Mouse (Mus musculus) lung, postnatal 25 days (tissue): ENCODE data around the gene Wdfy3.
"Not testable (repeated sequence)": the region's sequence is repeated elsewhere in the genome, so short reads cannot be mapped to it uniquely, and the experiment has no call there.

Experiments used
- DNase-seq: peaks from one replicate; pipeline ENCODE4 v3.0.0; 2022; ENCODE audit warnings: low spot score

Gene Wdfy3

DNA sequence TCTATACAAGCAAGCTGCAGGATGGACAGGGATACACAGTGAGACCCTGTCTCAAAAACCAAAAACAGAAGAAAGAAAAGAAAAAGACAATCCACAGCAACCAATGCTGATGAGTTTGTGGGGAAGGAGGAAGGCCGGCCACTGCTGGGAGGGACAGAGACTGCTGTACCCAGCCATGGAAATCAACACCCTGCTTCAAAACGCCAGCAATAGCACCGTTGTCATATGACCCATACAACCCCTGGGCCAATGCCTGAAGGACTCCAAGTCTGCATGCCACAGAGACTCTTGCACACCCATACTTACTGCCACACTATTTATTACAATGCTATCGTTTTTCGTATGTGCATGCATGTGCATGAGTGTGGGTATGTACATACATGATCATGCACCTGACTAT, 124.0 kb downstream of the Wdfy3 start:
- no peak for DNase-seq

DNA sequence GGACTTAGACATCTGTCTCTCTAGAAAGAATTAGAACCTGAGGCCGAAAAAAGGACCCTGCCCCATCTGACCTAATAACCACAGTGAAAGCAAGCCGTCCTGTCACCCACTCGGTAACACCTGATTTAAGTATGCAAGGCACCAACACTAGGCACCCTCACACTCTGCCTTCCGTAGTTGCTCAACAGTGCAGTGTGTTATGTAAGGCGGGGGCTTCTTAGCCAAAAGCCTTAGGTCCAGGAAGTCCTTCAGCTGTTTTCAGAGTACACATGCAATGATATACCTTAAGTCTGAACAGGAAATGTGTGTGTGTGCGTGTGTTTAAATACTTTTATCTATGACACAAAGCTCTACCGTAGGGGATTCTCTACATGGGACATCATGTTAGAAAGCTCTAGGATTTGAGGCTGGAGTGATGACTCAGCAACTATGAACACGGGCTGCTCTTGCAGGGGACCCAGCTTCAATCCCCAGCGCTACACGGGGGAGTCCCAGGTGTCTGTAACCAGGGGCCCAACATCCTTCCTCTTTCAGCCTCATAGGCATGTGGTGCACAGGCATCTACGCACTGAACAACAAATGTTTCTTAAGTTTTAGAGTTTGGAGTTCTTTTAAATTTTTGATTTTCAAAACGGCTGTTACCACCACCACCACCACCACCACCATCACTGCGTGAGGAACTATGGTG, 131.7 kb downstream of the Wdfy3 start:
- peak; percentile 75 for DNase-seq

DNA sequence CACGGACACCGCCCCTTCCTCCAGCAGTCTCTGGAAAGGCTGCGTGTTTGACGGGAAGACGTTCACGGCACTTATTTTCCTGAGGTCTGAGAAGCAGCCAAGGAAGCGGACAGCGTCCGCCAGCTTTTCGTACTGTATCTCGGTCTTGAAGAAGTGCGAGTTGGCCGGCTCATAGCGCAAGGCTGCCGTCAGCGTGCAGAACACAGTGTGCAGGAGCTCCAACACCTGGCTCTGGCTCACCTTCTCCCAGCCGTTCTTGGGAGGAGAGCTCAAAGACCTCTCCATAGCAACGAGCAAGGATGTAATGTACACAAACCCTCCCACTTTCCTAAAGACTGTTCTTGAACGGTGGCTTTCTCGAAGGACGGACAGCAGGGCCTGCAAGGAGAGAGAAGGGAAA, 132.4 kb downstream of the Wdfy3 start:
- peak; percentile 71 for DNase-seq

DNA sequence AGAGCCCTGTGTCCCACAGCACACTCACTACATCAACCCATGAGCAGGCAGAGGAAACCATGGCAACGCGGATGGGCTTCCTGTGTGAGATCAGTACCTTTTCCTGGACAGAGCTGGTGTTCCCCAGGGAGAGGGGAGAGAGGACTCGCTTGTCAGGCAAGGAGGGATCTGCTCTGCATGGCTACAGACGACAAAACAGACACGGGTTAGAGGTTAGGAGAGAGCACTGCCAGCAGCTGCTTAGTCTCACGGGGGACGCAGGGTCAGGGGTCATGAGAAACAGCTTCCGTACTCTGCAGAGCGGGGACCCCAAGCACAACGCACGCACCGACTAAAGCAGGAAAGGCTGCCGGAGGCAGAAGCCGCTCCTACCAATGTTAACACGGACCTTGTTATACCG, 133.8 kb downstream of the Wdfy3 start:
- DNase-seq, result peak; percentile 60

DNA sequence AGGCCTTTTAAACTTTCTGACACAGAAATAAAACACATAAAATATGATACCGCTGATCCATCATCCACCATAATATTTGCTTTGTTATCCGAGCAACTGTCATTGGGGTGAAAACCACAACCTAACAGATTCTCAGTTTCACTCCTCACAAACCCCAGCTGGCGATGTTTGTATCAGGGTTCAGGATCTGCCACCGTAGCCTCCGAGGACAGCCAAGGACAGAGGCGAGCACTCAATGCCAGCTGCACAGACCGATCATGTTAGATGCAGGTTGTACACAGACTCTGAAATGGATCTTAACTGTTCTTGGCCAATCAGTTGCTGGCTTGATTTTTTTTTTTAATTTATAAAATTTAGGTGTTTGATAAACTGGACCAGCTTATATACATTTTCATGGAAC, 135.1 kb downstream of the Wdfy3 start:
- DNase-seq, result peak; percentile 41

DNA sequence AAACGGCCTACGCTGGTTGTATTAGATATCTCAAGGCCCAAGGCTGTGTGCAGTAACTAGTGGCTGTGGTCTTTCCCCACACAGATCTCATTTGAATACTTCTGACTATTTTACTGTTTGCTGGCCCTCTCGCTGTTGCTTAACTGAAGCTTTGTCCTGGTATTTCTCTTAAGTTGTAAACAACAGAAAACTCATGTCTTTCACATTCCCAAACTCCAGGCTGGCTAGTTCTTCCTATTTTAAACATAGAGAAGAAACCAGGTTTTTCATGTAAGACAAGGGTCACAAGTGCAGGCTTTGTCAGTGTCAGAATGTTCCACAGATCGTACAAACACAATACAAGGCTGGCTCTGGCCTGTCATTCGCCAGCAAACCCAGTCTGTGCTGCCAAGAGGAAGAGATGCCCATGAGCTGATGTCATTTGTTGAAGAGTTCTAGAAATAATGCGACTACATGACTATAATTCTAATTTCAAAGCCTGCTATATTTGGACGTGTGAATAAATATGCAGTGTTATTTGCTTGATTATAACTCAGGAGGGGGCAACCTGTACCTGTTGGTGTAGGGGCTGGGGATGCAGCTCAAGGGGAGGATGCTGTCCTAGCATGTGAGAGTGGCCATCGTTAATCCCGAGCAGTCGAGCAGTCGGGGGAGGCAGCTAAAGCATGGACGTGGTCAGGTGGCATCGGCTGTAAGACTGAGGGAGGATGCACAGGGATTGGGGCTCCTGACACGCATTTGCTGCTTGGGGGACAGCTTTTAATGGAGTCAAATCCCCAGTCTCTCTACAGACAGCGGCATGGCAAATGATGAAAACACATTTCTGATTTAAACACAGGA, 136.5 kb downstream of the Wdfy3 start:
- peak; percentile 84 for DNase-seq

DNA sequence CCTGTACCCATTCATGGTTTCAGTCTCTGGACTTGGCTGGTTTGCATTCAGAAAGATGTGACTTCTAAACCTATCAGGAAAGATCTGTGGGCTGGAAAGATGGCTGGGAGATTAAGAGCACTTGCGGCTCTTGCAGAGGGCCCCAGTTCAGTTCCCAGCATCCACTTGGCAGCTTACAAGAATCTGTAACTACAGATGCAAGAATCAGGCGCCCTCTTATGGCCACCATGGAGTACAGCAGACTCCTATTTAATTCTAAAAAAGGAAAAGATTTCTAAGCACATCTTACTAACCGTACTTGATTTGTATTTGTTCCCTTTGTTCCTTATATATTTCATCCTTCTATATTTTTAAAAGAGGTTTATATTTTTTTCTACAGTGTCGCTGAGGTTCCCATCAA, 137.7 kb downstream of the Wdfy3 start:
- no peak for DNase-seq

DNA sequence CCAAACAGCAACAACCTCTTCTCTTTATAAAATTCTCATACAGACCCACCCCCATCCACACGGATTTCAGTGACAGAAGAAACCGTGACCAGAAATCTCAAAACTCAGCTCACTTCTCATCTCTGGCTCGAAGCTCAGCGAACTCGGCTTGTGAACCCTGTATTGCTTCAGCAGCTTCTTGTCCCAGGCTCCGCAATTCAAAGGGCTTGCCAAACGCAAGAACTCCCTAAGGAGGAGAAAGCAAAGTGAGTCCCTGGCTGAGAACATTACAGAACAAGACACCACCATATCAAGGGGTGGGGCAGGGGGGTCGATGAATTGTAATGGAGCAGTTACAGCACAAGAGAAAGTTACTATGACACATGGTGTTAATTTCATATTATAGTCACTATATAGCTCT, 143.4 kb downstream of the Wdfy3 start:
- DNase-seq, result no peak

DNA sequence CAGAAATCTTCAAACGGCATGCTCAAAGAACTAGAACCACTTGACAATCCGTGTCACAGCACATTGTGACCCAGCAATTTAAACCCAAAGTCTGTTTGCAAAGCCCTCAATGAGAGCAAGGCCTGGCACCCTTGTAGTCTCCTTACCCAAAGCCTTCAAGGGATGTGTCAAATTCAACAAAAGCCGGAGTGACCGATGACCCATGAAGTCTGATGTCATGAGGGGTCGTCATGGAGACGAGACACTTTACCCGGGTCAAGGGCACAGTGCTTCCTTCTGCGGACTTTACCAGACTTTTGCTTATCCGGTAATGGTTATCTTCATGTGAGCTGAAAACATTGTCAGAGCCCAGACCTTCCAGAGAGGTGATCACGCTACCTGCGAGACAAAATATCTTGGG, 146.0 kb downstream of the Wdfy3 start:
- no peak for DNase-seq

DNA sequence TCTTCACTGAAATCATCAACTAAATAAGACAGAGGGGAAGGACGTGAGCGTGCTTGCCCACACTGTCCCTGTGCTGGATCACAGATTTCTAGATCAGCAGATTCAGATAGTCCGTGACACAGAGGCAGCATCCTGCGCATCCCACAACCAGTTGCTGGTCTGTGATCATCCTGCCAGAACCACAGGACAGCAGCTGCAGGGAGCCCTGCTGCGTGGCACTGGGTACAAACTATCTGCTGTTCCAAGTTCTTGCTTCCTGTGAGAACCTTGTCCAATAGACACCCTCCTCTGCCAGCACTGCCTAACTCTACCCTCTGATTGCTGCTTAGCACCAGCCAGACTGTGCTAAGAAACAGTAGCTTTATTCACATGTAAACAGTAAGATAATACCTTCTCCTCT, 150.2 kb downstream of the Wdfy3 start:
- DNase-seq, result no peak

DNA sequence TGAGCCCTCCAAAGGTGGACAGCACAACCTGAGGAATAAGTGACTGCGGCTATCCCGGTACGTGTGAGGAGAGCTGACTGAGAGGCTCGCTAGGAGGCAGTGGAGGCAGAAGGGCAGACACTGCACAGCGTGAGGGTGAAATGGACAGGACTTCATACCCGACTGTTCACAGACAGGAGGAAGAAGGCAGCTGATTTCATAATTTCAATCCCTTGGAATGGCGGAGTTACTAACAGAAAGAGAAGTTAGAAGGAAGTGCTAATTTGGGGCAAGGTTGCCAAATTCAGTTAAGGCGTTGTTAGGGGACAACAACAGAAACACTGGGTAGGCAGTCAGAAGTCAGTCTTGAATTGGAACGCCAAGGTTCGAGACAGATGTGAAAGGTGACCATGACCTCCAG, 160.3 kb downstream of the Wdfy3 start:
- DNase-seq, result peak; percentile 10

DNA sequence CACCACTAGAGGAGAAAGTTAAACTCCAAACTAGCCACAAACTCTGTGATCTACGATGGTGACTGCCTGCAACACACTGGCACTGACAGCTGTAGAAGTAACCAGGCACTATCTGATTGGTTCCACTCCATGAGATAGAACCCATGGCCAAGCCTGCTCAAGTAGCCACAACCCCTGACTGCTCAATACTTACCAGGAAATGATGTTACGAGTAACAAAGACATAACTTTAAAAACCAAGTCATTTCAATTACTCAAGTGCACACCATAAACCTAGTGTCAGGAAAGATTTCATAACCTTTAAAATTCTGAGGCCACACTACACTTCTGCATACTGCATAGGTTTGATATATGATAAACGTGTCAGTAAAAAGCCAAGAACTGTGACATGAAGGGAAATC, 164.1 kb downstream of the Wdfy3 start:
- no peak for DNase-seq

DNA sequence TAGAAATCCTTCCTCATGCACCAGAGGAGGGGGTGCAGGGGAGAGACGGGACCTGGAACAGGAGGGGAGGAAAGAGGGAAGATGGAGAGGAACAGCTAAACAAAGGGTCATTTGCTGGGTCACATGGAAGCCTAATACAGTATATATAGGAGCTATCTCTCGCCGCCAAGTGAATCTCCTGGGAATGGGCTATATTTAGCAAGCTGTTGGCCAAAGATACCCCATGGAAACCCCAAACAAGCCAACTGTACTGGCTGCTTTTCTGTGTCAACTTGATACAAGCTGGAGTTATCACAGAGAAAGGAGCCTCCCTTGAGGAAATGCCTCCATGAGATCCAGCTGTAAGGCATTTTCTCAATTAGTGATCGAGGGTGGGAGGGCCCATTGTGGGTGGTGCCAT, 164.9 kb downstream of the Wdfy3 start:
- DNase-seq, result not testable (repeated sequence)

DNA sequence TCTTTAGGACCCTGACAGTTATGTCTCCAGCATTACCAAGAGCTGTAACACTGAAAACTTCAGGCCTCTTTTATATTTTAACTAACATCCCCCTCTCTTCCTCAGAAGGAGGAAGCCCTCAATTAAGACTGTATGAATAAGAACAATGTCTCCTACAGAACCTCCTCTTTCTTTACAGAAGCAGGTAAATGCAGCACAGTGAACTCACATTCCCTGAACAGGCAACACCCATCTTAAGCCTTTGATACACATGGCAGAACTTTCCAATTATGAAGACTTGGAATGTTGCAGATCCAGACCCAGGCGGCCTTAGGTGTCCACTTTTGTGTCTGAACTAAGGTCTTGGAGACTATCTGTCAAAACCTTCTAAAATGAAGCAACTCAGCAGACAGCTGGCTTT, 167.0 kb downstream of the Wdfy3 start:
- DNase-seq, result no peak

DNA sequence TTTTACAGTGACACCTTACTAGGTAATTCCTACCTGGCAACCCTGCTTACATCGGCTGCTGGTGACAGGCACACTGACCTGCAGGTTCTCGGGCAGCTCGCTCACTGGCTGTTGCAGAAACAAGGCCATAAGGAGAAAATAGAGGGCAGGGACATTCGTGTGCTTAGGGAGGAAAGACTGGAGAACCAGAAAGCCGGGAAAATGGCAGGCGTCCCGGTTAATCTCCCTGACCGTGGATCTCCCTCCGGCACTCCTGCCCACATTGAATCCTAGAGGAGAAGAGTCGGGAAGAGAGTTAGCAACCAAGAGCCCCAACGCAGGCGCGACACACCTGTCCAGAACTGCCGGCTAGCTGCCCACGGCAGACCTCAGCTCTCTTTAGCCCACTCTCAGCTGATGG, 169.7 kb downstream of the Wdfy3 start:
- no peak for DNase-seq

DNA sequence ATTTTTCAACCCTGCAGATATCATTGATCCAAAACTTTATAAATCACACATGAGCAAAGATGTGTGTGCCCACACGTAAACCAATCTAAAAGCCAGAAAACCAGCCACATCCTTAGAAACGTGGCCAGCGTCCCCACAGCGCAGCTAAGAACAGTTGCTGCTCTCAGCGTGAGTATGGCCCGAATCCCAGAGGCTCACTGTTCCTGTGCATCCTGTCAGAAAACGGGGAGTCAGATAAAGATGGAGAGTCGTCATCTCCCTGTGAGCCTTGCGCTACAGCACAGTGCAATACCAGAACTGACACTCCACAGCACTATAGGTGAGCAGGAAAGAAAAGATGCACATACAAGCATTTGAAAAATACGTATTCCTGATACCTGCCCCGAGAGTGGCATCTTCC, 172.9 kb downstream of the Wdfy3 start:
- DNase-seq, result no peak

DNA sequence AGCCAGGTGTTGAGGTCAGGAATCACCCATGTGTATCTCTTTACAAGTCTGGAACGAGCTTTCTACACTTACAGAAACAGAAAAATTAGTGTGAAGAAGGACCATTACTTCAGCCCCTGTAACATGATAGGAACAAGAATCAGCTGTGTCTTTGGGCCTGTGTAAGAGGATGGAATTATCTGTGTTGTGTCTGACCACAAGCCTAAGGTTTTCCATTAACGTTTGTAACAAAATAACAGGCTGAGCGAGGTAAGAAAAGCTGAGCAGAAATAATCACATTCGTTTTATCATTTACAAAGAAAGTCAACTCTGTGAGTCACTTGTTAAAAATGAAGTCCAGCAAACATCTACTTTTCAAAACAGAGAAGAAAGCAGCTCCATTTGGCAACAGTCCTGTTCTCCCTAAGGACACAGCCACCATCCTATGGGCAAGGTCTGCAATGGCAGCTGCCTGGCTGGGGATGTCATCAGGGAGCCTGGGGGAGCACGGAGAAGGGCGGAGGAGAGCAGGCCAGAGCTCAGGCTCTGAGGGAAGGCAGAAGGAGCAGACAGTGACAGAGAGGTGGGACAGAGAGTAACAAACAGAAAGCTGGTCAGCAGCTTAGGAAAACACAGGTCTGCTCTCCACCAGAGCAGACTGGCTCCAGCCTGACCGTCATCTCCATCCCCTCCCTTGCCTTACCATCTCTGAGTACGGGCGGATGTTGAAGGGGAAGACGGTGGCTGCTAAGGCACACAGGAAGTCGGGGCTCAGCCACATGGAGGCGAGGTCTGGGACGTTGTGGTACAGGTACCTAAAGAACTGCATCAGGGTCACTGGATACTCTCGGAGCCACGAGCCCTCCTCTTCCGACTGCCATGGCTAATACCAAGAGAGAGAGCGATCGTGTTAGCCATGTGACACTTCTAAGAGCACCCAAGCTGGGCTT, 173.7 kb downstream of the Wdfy3 start:
- no peak for DNase-seq

DNA sequence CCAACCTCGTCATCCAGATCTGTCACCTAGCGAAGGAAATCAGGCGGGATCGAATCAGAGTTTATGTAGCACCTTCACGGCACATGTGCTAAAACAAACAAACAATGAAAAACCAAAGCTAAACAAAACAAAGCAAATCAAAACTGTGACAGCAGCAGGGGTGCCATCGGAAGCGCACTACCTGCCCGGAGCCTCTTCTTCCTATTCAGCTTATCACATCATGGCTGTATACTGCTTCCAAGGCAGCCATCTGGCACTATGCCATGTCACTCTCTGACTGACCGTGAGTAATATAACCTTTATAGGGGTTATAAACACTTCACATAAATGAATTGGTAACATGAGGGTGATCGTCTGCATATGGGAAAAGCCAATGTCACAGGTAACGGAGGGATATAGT, 174.6 kb downstream of the Wdfy3 start:
- no peak for DNase-seq

DNA sequence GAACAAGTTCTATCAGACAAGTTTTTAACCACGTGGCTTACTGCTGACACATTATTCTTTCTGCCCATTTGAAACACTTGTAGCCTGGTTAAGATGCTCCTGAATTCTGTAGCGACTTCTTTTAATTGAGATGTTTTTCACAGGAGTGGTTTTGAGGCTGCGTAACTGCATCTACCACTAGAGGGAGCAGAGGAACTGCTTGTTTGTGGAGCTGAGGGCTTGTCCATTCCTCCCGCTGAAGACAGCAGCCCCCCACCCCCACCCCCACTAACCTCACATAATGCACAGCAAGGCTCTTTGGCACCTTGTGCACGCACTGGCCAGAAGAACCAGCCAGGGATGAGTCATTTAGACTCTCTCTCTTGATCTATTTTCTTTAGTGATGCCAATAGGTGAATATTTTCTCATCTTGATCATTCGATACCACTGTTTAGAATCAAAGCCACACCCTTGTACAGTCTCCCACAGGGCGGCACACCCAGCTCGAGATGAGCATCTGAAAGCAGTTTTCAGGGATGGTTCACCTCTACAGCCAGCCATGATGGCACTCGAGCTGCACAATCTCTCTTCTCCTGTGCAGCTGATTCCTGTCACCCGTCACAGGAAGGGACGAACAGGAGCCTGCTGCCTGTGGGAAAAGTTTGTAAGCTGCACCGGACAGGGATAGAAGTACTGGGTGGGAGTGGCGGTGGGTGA, 175.8 kb downstream of the Wdfy3 start:
- no peak for DNase-seq

DNA sequence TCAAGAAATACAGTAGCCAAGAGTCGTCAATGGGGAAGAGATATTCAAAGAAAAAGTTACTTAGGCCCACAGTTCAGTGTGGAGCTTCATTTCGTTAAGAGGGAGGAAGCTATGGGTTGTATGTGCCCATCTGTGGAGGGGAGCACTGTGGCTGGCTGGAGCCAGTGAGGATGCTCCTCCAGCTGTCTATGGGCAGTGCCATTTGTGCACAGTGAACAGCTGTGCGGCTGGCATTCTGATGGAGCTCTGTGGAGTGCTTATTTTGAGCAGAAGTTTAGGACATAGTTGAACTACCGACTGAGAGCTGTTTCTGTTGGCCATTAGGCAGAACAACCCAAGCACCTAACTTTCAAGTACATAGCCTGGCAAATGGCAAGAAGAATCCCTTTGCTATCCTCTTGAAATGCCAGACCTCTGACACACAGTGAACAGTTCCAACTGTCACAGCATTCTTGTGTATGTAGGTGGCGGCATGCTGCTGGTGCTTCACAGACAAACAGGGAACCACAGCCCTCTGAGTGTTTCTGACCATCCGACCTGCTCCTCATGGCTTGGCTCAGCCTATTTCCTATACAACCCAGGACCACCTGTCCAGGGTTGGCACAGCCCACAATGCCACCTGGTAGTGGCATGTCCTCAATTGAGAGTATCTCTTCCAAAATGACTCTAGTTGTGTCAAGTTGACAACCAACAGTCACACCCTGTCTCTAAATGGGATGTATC, 177.9 kb downstream of the Wdfy3 start:
- DNase-seq, result no peak

DNA sequence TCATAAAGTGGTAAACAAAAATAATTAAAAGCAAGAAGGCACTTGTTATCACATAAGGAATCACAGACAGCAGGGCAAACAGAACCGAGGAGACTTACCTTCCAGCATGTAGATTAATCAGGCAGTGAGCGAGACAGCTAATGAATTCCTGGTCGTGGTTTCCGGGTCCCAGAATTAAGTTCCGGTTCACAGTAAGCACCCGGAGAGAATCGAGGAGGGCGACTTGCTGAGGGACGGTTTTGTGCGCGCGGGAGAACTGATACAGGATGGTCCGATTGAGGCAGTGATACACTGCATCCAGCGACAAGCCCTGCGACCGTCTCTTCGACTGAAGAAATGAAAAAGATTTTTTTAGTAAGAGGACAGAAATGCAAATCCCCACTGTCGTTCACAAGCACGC, 181.7 kb downstream of the Wdfy3 start:
- DNase-seq, result no peak
